Mouse (Mus musculus) neutrophil, adult 65 days (primary cell): Measurements from ENCODE around the gene Fxr1. TPM values are rescaled to one million over a fixed set of nuclear protein-coding genes. Genes with fewer than 3 reads are reported as not detected.

Source experiments
- total RNA-seq: library from RNA; stranded (reverse); gene quantifications from 2 replicates; pipeline ENCODE4 v1.2.4, GENCODE M21; 2023

Fxr1 gene
- 71.5 and 92.1 TPM in 2 replicates for total RNA-seq

GRCm38 (mm10) chr3:34019540-34020381, at the start of gene Fxr1:
Gene Fxr1, plus strand, starts transcription at chr3:34019943.

GRCm38 (mm10) chr3:34080900-34081662, 61.3 kb downstream of the Fxr1 start, which contains the start of gene Dnajc19:
Gene Dnajc19, minus strand, starts transcription at chr3:34081321.

Other genes starting within 250 kb of the Fxr1 start
- gene Ttc14, start 220.1 kb upstream of the Fxr1 start, total RNA-seq: 42.8 and 51.3 TPM in 2 replicates
- not detected in 2 replicates for gene Ccdc39, start 175.6 kb upstream of the Fxr1 start, total RNA-seq
- gene Dnajc19, start 61.4 kb downstream of the Fxr1 start, total RNA-seq: 18.9 and 23.2 TPM in 2 replicates